Mouse (Mus musculus) retina, postnatal 7 days (tissue): ENCODE measurements at regions not wholly inside any gene's neighbourhood (a gene's known extent, or its start where the extent isn't known, plus 50 kb on each side); places are given as distances from the start of the nearest gene placed in this dataset.

Experiments
- DNase-seq: peaks from one replicate; pipeline ENCODE4 v3.0.0-alpha.2; 2012; ENCODE audit warnings: low read depth, low spot score

GRCm38 (mm10) chr1:69376923-69377706, 269.3 kb upstream of the Erbb4 start:
- no peak for DNase-seq

GRCm38 (mm10) chr1:69375246-69375645, 267.4 kb upstream of the Erbb4 start:
- DNase-seq, result no peak

- no peak for DNase-seq
These were observed 262.2 kb upstream of the Erbb4 start for GRCm38 (mm10) chr1:69370078-69370477.

DNA sequence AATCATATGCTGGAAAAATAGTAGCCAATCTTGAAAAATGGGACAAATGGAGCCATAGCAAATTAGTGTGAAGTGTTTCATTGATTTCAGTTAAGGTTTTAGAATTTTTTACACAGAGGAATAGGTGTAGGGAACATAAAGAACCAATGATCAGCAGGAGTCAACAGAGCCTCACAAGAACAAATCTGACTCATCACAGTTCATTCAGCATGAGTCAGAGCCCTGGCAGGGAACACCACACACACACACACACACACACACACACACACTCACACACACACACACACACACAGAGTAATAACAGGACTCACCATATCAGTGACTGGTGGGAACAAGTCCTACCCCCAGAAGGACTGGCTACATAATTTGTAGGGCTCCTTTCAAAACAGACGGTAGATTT, 259.7 kb upstream of the Erbb4 start:
- no peak for DNase-seq

DNA sequence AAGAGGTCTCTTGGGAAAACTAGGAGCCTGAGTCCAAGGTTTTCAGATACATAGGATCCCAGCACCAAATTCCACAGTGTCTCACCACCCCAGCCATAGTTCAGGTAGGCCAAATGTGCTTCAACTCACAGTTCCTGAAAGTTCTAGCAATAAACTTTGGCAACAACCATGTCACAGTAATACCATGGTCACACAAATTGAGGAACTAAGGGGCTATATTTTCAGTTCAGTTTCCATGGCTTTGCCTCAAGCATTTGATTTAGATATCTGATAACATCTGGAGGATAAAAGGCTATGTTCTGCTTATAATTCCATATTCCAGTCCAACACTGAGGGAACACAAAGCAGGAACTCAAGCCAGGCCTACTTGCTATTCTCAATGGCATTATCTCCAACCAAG, 256.2 kb upstream of the Erbb4 start:
- no peak for DNase-seq

GRCm38 (mm10) chr1:69357548-69357947, 249.7 kb upstream of the Erbb4 start:
- no peak for DNase-seq

DNA sequence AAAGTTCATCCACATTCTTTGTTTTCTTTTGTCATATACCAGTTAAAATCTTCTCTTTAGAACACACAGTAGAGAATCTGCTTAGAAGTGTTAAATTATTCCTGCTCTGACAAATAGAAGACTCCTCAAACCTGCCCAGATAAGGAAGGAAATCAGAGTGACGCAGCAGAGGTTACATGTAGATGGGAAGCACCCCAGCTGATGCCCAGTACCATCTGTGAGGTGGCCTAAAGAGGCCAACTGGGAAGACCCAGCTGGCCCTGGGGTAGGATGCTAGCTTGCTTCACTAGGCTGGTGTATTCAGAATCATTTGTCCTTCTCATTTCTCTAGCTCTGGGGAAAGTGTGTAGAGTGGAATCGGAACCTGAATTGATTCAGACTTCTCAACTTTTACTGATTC, 242.6 kb upstream of the Erbb4 start:
- DNase-seq, result no peak

DNA sequence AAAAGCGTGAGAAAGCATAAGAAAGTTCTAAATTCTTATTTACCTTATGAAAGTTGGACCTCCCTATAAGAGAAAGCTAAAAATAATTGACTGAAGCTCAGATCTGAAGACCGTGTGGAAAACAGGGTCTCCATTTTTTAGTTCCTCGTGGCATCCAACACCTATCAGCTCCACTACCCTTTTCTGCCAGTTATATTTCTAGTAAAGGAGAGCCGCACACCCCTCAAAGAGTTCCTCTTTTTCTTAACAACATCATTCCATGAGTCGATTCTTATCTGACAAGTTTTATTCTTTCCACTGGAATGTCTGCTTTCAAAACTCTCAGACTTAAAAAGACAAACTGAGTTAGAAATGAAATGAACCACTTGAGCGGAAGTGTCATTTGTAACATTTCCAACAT, 242.0 kb upstream of the Erbb4 start:
- DNase-seq, result no peak

- no peak for DNase-seq
These were observed 234.2 kb upstream of the Erbb4 start for GRCm38 (mm10) chr1:69342100-69342499.

DNA sequence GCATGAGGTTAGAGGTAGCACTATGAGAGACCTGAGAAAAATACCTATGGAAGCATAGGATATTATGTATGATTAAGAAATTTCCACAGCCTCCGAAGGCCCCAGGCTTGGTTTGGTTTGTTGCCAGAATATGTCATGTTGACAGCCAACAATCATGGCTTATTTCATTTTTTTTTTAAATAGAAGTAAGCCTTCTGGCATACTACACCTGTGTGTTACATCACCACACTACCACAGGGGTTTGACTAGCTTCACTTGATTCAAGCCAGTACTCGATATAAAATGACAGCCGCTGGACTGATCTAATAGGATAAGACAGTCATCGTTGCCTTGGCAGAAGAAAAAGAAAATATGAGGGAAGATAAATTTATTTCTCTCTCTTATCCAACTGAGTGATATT, 232.6 kb upstream of the Erbb4 start:
- DNase-seq, result no peak

GRCm38 (mm10) chr1:69331418-69332254, 223.8 kb upstream of the Erbb4 start:
- DNase-seq, result peak; percentile 4

DNA sequence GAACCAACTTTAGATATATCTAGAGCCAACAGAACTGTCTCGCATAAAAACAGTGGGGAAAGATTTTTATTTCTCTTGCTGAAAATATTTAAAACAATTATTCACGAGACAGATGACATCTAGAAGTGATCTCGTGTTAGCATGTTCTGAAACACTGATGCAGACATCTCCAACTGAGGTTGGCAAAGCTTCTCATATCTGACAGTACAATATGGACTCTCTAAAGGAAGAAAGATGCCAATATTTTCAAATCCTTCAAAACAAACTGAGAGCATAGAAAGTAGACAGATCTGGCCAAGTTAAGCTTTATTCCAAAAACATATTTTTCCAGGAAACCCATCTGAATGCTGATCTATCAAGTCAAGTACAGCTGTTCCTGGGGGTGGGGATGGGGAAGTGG, 221.5 kb upstream of the Erbb4 start:
- no peak for DNase-seq

DNA sequence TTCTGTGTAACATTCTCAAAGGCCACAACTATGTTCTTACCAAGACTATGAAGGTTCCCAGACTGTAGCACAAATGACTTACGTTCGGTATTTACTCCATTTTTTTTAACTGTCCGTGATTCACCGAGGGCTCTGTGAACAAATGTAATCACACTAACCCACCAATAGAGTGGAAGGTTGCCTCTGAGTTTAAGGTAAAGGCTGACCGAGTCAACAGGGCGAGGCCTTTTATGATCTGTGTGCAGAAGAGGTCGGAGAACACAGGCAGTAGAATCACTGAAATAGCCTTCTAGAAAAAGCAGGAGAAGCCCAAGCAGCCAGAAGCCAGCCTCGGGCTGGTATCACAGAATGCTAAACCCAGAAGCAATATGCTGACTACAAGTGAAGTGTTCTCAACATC, 218.9 kb upstream of the Erbb4 start:
- no peak for DNase-seq

DNA sequence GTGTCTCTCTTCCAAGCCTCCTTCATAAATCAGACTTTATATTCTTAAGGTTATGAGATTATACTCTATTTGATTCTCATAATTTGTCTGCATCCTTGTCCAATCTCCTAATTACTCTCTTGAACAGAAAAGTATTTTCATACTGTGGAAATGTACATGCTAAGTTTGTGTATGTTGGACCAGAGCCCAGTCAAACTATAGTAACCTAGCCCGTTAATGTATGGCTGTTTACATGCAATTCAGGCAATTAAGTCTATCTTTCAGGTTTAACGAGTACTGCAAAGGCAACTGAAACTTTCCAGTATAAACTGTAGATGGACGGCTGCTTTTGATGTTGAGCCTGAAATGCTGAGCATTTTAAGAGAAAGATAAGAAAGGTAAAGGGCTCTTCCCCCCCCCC, 211.7 kb upstream of the Erbb4 start:
- DNase-seq, result no peak

DNA sequence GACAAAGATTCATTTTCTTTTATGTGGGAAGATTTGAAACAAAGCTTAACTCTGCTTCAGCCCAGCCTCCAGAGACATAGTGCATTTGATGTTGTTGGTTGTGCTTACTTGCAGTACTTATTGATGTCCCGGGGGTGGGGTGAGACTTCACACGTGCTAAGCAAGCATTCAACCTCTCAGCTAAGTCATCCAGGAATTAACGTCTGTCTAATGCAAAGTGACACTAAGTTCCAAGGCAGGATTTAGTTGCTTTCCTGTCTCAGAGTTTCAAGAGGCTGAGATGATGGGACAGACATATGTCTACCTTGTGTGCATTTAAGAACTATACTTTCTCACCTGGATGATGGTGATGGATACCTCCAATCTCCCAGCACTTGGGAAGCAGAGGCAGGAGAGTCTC, 189.0 kb upstream of the Erbb4 start:
- peak; percentile 52 for DNase-seq

- no peak for DNase-seq
These were observed 183.5 kb upstream of the Erbb4 start for GRCm38 (mm10) chr1:69291329-69291728.

- DNase-seq, result no peak
These were observed 178.5 kb upstream of the Erbb4 start for GRCm38 (mm10) chr1:69286374-69286773.

DNA sequence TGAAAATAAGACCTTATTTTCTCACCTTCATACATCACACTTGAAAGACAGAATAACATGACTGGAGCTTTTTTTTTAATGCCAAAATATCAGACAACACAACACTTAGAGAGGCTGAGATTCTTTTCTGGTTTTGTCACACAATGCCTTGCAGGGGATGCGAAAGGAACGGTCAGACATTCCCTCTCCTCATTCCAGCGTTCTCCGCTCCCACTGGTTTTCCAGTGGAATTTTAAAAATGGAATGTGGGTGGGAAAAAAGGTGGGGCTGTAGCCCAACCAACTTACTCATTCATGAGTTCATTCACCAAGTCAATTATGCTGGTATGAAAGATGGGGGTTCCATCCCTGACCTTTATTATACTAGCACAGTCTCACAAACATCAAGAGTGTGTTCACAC, 169.6 kb upstream of the Erbb4 start:
- DNase-seq, result no peak

DNA sequence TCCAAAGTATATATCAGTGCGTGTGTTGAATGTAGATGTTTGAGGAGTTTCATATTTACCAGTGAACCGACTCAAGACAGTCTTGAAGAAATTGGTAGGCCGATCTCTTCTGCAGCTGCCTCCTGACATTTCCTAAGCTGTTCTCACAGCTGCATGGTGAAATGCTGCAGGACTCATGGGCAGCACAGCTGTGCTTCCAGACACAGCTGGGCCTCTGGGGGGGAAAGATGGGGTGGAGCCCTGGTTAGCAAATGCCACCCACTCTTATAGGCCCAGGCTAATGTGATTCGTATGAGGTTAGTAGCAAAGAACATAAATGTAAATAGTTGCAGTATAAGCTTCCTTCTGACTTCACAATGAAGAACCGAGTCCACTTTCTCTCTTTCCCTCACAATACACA, 139.8 kb upstream of the Erbb4 start:
- DNase-seq, result no peak

DNA sequence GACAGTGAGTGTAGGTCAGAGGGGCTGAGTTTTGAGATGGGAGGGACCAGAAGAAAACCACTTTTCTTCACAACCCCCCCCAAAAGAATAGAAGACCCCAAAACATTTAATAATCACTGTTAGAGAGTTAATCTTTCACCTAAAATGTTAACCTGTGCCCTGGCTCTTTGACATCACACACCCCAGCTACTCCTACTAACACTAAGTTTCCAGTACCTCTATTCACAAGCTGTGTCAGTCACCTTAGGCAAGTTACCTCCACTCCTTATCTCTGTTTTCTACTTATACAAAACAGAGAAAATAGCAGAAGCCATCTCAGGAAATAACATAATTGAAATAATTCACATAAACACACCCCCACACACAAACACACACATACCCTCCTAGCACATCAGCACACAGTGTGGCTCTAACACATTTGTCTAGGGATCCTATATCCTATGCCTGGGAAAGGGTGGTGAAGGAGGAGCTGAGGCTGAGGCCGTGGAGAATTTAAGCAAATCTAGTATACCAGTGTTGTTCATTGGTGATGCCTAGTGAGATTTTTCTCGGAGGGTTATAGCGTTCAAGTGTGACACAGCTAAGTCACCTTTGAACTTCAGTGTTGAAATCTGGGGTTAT, 134.5 kb upstream of the Erbb4 start:
- DNase-seq, result no peak

DNA sequence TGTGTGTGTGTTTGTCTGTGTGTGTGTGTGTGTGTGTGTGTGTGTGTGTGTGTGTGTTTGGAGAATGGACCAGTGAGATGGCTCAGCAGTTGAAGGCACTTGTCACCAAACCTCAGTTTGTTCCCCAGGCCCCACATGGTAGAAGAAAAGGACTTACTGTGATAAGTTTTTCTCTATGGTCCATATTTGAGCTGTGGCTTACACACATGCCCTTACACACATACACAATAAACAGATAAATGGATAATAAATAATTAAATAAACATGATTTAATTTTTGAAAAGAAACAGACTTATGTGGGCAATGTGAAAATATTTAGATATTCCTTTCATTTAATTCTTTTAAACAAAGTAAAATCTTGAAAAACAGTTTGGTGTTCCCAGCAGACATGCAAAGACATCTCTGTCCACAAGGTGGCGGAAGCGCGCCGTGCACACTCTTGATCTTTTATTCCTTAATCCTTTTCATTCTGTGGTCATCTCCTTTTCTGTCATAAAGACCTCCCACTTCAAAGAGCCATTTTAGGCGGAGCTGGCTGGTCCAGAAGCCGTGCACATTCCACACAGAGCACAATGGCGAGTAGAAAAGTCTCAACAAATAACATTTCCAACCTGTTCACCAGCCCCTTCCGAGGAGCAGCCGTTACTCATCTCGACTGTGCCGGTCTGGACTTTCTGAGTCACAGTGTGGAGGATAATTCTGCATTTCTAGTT, 133.8 kb upstream of the Erbb4 start:
- DNase-seq, result peak; percentile 40

DNA sequence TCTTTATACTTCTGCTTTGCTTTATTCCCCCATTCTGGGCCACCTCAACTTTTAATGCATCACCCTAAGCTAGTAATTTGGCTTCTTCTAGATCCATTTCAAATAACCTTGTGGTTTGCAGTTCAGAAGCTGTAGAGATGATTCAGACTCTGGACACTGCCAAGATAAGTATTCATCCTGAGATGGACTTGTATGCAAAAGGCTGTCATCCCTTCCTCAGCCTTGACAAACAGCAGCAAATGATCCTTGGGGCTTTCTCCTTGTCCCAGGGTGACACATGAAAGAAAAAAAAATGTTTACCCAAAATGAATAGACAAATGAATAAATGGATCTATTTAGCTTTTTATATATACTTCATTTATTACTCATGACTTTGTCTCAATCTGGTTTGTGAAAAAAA, 120.0 kb upstream of the Erbb4 start:
- no peak for DNase-seq
